Mouse (Mus musculus) gastrocnemius, postnatal 36 days (tissue): ENCODE results near the gene Cntn3. TPM values are rescaled to one million over a fixed set of nuclear protein-coding genes. Genes with fewer than 3 reads are reported as not detected.

Source experiments
- DNase-seq, 2 experiments: peaks; one replicate each; pipeline ENCODE4 v3.0.0; 2022
- intact Hi-C: fragments of 180-260 bp; cut with DNase I; formaldehyde crosslinking; loops from one replicate; pipeline ENCODE4 v1.15.1; 2025
- total RNA-seq, 2 experiments: library from RNA; stranded (reverse); gene quantifications; 2 replicates each; pipeline ENCODE4 v1.2.3; 2021

Gene Cntn3
- total RNA-seq, 2 experiments from 2014 or later, result not detected

DNA sequence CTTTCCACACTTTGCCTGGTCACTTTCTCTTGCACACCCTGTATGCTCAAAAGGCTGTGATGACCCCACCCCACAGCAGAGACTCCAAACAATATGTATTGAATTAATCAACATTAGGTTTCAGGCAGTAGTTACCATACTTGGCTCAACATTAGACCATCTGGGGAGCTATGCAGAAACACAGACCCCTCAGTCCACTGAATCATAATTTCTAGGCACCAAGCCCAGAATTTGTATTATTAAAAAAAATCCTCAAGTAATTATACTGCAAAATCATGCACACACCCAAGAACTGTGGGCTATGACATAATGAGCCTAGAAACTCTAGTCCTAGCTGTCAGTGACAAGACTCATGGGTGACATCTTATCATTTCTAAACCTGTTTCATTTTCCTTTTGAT, 87.4 kb downstream of the Cntn3 start:
- intact Hi-C loops, result no loop called here
- DNase-seq, result no peak

DNA sequence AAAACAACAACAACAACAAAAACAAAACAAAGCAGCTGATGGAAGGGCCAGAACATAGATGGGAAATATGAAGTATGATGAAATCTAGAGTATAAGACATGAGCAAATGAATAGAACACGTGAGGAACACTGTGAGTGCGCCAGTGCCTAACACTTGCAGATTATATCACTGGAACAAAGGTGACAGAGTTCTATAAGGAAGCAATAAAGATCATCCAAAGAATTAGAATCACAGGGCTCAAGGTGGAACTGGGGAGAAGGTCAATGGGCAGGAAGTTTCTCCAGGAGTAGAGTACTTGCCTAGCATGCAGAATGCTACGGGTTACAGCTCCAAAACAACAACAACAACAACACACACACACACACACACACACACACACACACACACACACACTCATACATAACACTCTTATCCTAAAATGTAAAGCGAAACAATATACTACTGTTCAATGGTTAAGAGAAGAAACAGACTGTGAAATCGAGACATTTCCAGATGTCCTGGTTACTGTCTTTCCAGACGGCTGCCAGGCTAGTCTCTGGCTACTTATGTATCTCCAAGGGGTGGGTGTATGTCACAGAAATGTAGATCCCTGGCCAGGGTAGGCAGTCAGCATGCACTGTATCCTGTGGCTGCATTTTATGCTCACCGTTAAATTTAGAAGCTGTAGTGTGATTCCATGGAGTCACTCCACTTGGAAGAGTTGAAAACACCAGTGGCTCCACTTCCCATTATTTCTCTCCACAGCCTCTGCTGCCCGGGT, 94.4 kb downstream of the Cntn3 start:
- intact Hi-C loops, result no loop called here
- no peak for DNase-seq

GRCm38 (mm10) chr6:102438353-102438752, 134.5 kb downstream of the Cntn3 start:
- no peak for DNase-seq
- intact Hi-C loops, result no loop called here

DNA sequence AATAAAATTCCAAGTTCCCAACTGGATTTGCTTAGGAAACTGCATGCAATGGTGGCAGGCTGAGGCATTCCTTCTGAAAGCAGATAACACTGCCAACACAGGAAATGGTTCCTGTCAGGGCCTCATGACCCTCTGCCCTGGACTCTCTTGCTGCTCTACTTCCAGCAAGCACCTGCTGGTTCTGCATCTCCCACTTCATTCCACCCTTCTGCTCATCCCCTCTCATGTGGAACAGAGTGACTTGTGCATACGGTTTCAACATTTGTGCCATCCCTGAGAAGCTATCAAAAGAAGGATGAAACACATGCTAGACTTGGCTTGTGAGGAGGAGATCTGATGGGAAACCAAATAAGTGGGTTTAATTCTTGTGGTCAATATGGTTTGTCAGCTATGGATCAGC, 145.4 kb downstream of the Cntn3 start:
- no peak for DNase-seq
- intact Hi-C loops, result no loop called here

GRCm38 (mm10) chr6:102421781-102422180, 151.1 kb downstream of the Cntn3 start:
- no peak for DNase-seq
- intact Hi-C loops, result no loop called here

DNA sequence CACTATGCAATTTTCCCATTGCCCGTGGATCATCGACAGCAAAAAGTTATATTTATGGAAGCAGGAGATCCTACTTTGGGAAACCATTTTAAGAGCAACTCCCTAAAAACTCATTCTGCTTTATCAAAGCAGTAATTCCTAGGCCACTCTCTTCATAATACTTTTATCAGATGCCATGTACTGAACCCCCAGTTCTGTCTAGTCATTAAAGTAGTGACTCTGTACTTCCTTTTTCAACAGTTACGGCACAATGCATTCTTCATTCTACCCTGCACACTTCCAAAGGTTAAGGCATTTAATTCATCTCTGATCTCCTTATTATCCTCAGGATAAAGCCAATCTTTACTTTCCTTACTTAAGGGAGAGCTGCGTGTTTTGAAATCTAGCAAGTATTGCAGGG, 184.3 kb downstream of the Cntn3 start:
- intact Hi-C loops, result no loop called here
- no peak for DNase-seq

- no peak for DNase-seq
- intact Hi-C loops, result no loop called here
Measured at GRCm38 (mm10) chr6:102372112-102372511, 200.8 kb downstream of the Cntn3 start.

DNA sequence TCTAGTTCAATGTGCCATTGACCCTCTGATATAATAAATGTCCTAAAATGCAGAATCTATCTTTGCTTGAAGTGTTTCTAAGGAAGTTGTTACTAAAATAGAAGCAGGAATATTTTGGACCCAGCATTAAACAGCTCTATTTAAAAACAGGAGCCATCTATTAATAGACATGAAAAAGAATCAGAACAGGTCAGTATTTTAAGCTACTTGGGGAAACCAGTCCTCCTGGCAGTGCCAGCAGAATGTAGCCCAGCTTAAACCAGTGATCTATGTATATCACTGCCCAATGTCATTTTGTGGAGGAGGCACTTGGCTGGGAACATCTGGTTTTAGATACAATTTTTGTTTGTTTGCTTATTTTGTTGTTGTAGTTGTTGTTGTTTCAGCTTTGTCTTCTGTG, 209.0 kb downstream of the Cntn3 start:
- intact Hi-C loops, result no loop called here
- no peak for DNase-seq

- no peak for DNase-seq
- intact Hi-C loops, result no loop called here
Measured at GRCm38 (mm10) chr6:102363291-102363832, 209.5 kb downstream of the Cntn3 start.

- DNase-seq, result no peak
- intact Hi-C loops, result no loop called here
Measured at GRCm38 (mm10) chr6:102332144-102332543, 240.8 kb downstream of the Cntn3 start.

DNA sequence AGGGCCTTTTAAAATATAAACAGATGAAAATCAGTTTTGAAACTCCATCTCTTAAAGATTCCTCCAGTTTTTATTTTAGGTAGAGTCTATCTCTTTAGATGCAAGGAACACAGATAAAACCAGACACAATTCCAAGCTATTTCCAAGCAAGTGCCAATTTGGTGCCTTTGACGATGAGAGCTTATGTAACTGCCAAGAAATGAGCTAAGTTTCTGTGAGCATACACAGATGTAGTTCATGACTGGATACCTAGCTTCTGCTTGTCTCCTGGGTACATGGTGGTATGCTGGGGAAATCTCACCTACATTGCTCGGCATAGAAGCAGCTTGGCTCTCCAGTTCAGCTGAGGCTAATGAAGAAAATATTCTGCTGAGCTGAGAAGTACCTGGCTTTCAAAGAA, 246.2 kb downstream of the Cntn3 start:
- no peak for DNase-seq
- intact Hi-C loops, result no loop called here

DNA sequence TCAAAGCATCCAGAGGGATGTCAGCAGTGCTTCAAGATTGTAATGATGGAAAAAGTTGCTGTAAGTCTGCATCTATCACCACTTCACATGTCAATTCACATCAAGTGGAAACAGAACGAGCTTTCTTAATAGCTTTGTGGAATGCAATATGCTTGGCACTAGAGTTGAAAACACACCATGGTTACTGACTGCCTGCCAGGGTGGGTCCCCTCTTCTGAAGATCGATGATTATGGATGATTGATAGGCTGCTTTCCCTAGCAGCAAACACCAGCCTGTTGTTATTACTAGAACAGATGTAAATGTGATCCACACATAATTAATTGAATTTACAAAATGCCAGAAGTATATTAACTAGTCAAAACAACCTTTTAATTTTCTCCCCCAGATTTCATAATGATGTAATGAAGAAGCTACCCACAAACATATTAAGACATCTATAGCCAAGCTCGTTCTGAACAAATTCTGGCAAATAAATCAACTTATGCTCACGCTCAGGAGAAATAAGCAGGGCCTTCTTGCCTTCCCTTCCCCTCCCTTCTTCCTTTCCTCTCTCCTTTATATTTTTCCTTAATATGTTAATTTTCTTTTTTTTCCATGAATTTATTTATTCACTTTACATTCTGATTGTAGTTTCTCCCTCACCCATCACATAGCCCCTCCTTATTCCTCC, 250.2 kb downstream of the Cntn3 start:
- intact Hi-C loops, result no loop called here
- no peak for DNase-seq

DNA sequence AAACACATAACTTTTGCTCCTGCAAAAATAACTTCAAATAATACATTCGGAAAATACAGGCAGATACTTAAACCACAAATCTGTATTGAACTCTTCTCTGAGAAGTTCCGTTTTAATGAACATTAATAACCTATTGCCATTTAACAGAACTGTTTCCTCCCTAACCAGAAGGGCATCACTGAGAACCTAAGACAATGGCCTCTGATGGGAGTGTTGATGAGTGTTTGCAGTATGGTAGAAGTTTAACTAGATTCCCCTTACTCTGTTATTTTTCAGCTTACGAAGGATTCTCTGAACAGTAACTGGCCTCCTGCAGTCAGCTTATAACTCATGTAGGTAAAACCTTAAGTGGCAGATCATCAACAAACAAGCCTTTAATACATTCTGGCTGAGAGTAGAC, 253.1 kb downstream of the Cntn3 start:
- DNase-seq, result no peak
- intact Hi-C loops, result no loop called here

DNA sequence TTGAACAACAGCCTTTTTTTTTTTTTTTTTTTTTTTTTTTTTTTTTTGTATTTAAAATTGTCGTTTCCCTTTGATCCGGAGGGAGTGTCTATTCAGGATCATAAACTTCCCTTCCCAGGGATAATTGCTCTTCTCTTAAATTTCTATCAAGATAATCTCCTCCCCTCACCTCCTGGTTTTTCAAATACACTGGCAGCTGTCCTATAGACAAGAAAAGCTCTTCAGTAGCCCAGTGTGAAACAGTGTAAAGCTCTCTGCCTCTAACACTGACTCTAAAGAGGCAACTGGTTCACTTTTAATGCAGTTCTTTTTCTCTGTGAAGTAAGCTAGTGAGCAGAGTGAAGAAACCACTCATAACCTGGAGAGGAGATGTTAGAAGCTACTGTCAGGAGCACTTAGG, 290.0 kb downstream of the Cntn3 start:
- no peak for DNase-seq
- intact Hi-C loops, result no loop called here

- intact Hi-C loops, result no loop called here
- DNase-seq, result no peak
Measured at GRCm38 (mm10) chr6:102231015-102231414, 341.9 kb downstream of the Cntn3 start.

- intact Hi-C loops, result no loop called here
- DNase-seq, result no peak
Measured at GRCm38 (mm10) chr6:102186316-102186715, 386.6 kb downstream of the Cntn3 start.

DNA sequence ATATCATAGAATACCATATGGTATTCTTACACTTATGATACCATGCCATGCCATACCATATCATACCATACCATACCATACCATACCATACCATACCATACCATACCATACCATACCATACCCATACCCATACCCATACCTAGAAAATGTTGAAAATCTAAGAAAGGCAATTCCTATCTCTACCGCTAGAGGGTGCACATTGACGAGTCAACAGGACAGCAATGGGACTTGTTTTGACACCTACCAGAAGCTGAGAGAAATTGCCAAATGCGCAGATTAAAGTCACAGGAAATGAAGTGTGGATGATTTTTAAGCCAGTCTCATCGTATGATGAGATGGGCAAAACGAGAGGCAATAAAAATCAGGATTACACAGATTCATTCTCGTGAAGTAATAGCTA, 402.0 kb downstream of the Cntn3 start:
- intact Hi-C loops, result no loop called here
- no peak for DNase-seq

GRCm38 (mm10) chr6:102161186-102161585, 411.7 kb downstream of the Cntn3 start:
- no peak for DNase-seq
- intact Hi-C loops, result no loop called here

- intact Hi-C loops, result no loop called here
- DNase-seq, result no peak
Measured at GRCm38 (mm10) chr6:102121676-102122075, 451.2 kb downstream of the Cntn3 start.

GRCm38 (mm10) chr6:102120003-102120402, 452.9 kb downstream of the Cntn3 start:
- intact Hi-C loops, result no loop called here
- no peak for DNase-seq

- intact Hi-C loops, result no loop called here
- DNase-seq, result no peak
Measured at GRCm38 (mm10) chr6:102113629-102114028, 459.3 kb downstream of the Cntn3 start.
